8 mouse cellular contexts compared by ENCODE assay signal in genomic region chr3:87929341-87930077, GRCm38 (mm10). TPM values are rescaled to one million over a fixed set of nuclear protein-coding genes. Genes with fewer than 3 reads are reported as not detected.
DNase-seq lines count a peak whose midpoint lies in the region; ATAC-seq and TF ChIP-seq lines count a peak whose summit lies in the region.

No protein-coding gene starts in this region.

- no peak for TF ChIP-seq CTCF in lung, embryonic 14.5 days (IDR thresholded peaks at IDR 0.05; ENCODE audit: low read depth)

- peak overlapping the region; percentile 92 for H3K4me2 ChIP-seq in lung, embryonic 14.5 days
- H3K4me2 ChIP-seq in embryonic facial prominence, embryonic 13.5 days: peak overlapping the region; percentile 84

- ATAC-seq in lung, embryonic 14.5 days (ENCODE audit: insufficient read depth): peak; percentile 43; the same call in 1 of the 2 replicates
- peak; percentile 13; the same call in 1 of the 2 replicates for ATAC-seq in embryonic facial prominence, embryonic 13.5 days (ENCODE audit: insufficient number of reproducible peaks, insufficient read depth, low FRiP score, low TSS enrichment, low read depth)
- 0 out of 2 replicates have a peak, but pooled peaks have one; percentile 8 for ATAC-seq in neutrophil, adult 5-6 weeks (ENCODE audit: extremely low read depth, insufficient number of reproducible peaks, low FRiP score, poor library complexity, severe bottlenecking)

- peak overlapping the region; percentile 96 for H3K4me3 ChIP-seq in lung, embryonic 14.5 days (ENCODE audit: low read depth, low read length)
- H3K4me3 ChIP-seq in embryonic facial prominence, embryonic 13.5 days: peak overlapping the region; percentile 95
- peak overlapping the region; percentile 75 for H3K4me3 ChIP-seq in limb, embryonic 10.5 days

- peak overlapping the region; percentile 92 for H3K9ac ChIP-seq in lung, embryonic 14.5 days
- H3K9ac ChIP-seq in embryonic facial prominence, embryonic 13.5 days: peak overlapping the region; percentile 91

- DNase-seq in lung, embryonic 14.5 days: no peak
- DNase-seq in lung, postnatal 36 days: no peak
- no peak for DNase-seq in limb, embryonic 10.5 days (ENCODE audit: low spot score)
- DNase-seq in adrenal gland, adult 2 months: no peak
- DNase-seq in left cerebral cortex, postnatal 10 days (ENCODE audit: extremely low spot score in 1 of 2, low spot score in 2 of 2): no peak
- no peak for DNase-seq in gastrocnemius, postnatal 25 days

- WGBS in lung, embryonic 14.5 days: 5% methylated on average over 26 of the region's 26 CpGs
- 5% methylated on average over 26 of the region's 26 CpGs for WGBS in embryonic facial prominence, embryonic 13.5 days
- 6% methylated on average over 26 of the region's 26 CpGs for WGBS in limb, embryonic 10.5 days

- H3K9me3 ChIP-seq in lung, embryonic 14.5 days (ENCODE audit: low read depth, low read length): no peaks in the 10 kb centered on the region
- H3K9me3 ChIP-seq in embryonic facial prominence, embryonic 13.5 days: no peaks in the 10 kb centered on the region
- H3K9me3 ChIP-seq in limb, embryonic 10.5 days (replicated peaks): no peaks in the 10 kb centered on the region

- H3K27ac ChIP-seq in lung, embryonic 14.5 days (ENCODE audit: low read depth): peak overlapping the region; percentile 86
- H3K27ac ChIP-seq in embryonic facial prominence, embryonic 13.5 days: peak overlapping the region; percentile 90
- H3K27ac ChIP-seq in limb, embryonic 10.5 days: peak overlapping the region; percentile 91

- intact Hi-C loops in left cerebral cortex, postnatal 10 days (cut with DNase I): no loop called here

- H3K4me1 ChIP-seq in lung, embryonic 14.5 days (ENCODE audit: insufficient read depth): peaks cover 11% of the 10 kb centered on the region; the same call in 1 of the 2 replicates
- peaks cover 32% of the 10 kb centered on the region for H3K4me1 ChIP-seq in embryonic facial prominence, embryonic 13.5 days
- H3K4me1 ChIP-seq in limb, embryonic 10.5 days: peaks cover 25% of the 10 kb centered on the region

- H3K36me3 ChIP-seq in lung, embryonic 14.5 days (ENCODE audit: insufficient read depth): peaks cover 63% of the 10 kb centered on the region
- peaks cover 58% of the 10 kb centered on the region for H3K36me3 ChIP-seq in embryonic facial prominence, embryonic 13.5 days
- H3K36me3 ChIP-seq in limb, embryonic 10.5 days: peaks cover 72% of the 10 kb centered on the region

- H3K27me3 ChIP-seq in lung, embryonic 14.5 days (ENCODE audit: insufficient read depth, low read length): no peaks in the 10 kb centered on the region
- H3K27me3 ChIP-seq in embryonic facial prominence, embryonic 13.5 days: no peaks in the 10 kb centered on the region
- no peaks in the 10 kb centered on the region for H3K27me3 ChIP-seq in limb, embryonic 10.5 days (ENCODE audit: low read depth, poor library complexity, severe bottlenecking)

RNA-seq across cellular contexts. Expression of gene Isg20l2, which starts 0.6 kb away (rescaled TPM):
- polyA plus RNA-seq in lung, embryonic 14.5 days (2014; fragmentation: Nextera tagmentation; extraction: Ambion mirVana): 44.0 and 50.5 TPM in 2 replicates
- polyA plus RNA-seq in embryonic facial prominence, embryonic 13.5 days (2015; fragmentation: Nextera tagmentation; extraction: Ambion mirVana): 69.0 and 74.3 TPM in 2 replicates
- polyA plus RNA-seq in limb, embryonic 10.5 days (2016; fragmentation: Nextera tagmentation; extraction: Ambion mirVana): 84.8 and 86.0 TPM in 2 replicates
- 32.5 and 33.1 TPM in 2 replicates for total RNA-seq in neutrophil, adult 5-6 weeks (2017)
- total RNA-seq in adrenal gland, adult 2 months (2021): 10 to 100 TPM; 16.3 to 21.4 TPM
- polyA plus RNA-seq in adrenal gland, adult 2 months (2012; rRNA removed): 9.4 and 9.7 TPM in 2 replicates
- 10 to 100 TPM; 17.0 to 17.3 TPM for total RNA-seq in left cerebral cortex, postnatal 10 days (2021)
- 1 to 10 TPM; 7.1 to 7.5 TPM for total RNA-seq in gastrocnemius, postnatal 25 days (2021)

RNA-seq across cellular contexts. Expression of gene Rrnad1, which starts 1.0 kb away (rescaled TPM):
- polyA plus RNA-seq in lung, embryonic 14.5 days (2014; fragmentation: Nextera tagmentation; extraction: Ambion mirVana): 16.4 and 19.6 TPM in 2 replicates
- polyA plus RNA-seq in embryonic facial prominence, embryonic 13.5 days (2015; fragmentation: Nextera tagmentation; extraction: Ambion mirVana): 21.1 and 25.2 TPM in 2 replicates
- 21.1 and 21.7 TPM in 2 replicates for polyA plus RNA-seq in limb, embryonic 10.5 days (2016; fragmentation: Nextera tagmentation; extraction: Ambion mirVana)
- total RNA-seq in neutrophil, adult 5-6 weeks (2017): 27.9 and 37.2 TPM in 2 replicates
- total RNA-seq in adrenal gland, adult 2 months (2021): 10 to 100 TPM; 13.1 to 16.3 TPM
- 41.5 and 44.6 TPM in 2 replicates for polyA plus RNA-seq in adrenal gland, adult 2 months (2012; rRNA removed)
- total RNA-seq in left cerebral cortex, postnatal 10 days (2021): 10 to 100 TPM; 16.6 to 18.8 TPM
- 1 to 10 TPM; 4.0 to 4.2 TPM for total RNA-seq in gastrocnemius, postnatal 25 days (2021)

RNA-seq across cellular contexts. Expression of gene Mrpl24, which starts 10.2 kb away (rescaled TPM):
- polyA plus RNA-seq in lung, embryonic 14.5 days (2014; fragmentation: Nextera tagmentation; extraction: Ambion mirVana): 64.8 and 65.5 TPM in 2 replicates
- polyA plus RNA-seq in embryonic facial prominence, embryonic 13.5 days (2015; fragmentation: Nextera tagmentation; extraction: Ambion mirVana): 80.1 and 84.0 TPM in 2 replicates
- polyA plus RNA-seq in limb, embryonic 10.5 days (2016; fragmentation: Nextera tagmentation; extraction: Ambion mirVana): 75.0 and 81.3 TPM in 2 replicates
- total RNA-seq in neutrophil, adult 5-6 weeks (2017): 144 and 147 TPM in 2 replicates
- total RNA-seq in adrenal gland, adult 2 months (2021): 100 to 1,000 TPM; 114 to 120 TPM
- 15.1 and 18.0 TPM in 2 replicates for polyA plus RNA-seq in adrenal gland, adult 2 months (2012; rRNA removed)
- total RNA-seq in left cerebral cortex, postnatal 10 days (2021): 10 to 100 TPM; 45.7 to 50.5 TPM
- 10 to 100 TPM; 43.9 to 44.7 TPM for total RNA-seq in gastrocnemius, postnatal 25 days (2021)

RNA-seq across cellular contexts. Expression of gene Crabp2, which starts 19.0 kb away (rescaled TPM):
- polyA plus RNA-seq in lung, embryonic 14.5 days (2014; fragmentation: Nextera tagmentation; extraction: Ambion mirVana): 7.7 and 10.3 TPM in 2 replicates
- polyA plus RNA-seq in embryonic facial prominence, embryonic 13.5 days (2015; fragmentation: Nextera tagmentation; extraction: Ambion mirVana): 345 and 370 TPM in 2 replicates
- 944 and 1,066 TPM in 2 replicates for polyA plus RNA-seq in limb, embryonic 10.5 days (2016; fragmentation: Nextera tagmentation; extraction: Ambion mirVana)
- total RNA-seq in neutrophil, adult 5-6 weeks (2017): not detected in 2 replicates
- total RNA-seq in adrenal gland, adult 2 months (2021): under 1 TPM; 0.52 to 0.72 TPM
- 0.47 TPM in 1 of 2 replicates, not detected in the other for polyA plus RNA-seq in adrenal gland, adult 2 months (2012; rRNA removed)
- total RNA-seq in left cerebral cortex, postnatal 10 days (2021): 1 to 10 TPM; 4.9 to 5.7 TPM
- total RNA-seq in gastrocnemius, postnatal 25 days (2021): under 1 TPM in 1 of 2 experiments, not detected in 1; 0.31 TPM

RNA-seq across cellular contexts. Expression of gene Hdgf, which starts 23.4 kb away (rescaled TPM):
- polyA plus RNA-seq in lung, embryonic 14.5 days (2014; fragmentation: Nextera tagmentation; extraction: Ambion mirVana): 287 and 288 TPM in 2 replicates
- 180 and 260 TPM in 2 replicates for polyA plus RNA-seq in embryonic facial prominence, embryonic 13.5 days (2015; fragmentation: Nextera tagmentation; extraction: Ambion mirVana)
- 272 and 313 TPM in 2 replicates for polyA plus RNA-seq in limb, embryonic 10.5 days (2016; fragmentation: Nextera tagmentation; extraction: Ambion mirVana)
- 78.5 and 81.7 TPM in 2 replicates for total RNA-seq in neutrophil, adult 5-6 weeks (2017)
- 100 to 1,000 TPM; 181 to 206 TPM for total RNA-seq in adrenal gland, adult 2 months (2021)
- 54.3 and 64.8 TPM in 2 replicates for polyA plus RNA-seq in adrenal gland, adult 2 months (2012; rRNA removed)
- 100 to 1,000 TPM; 120 to 123 TPM for total RNA-seq in left cerebral cortex, postnatal 10 days (2021)
- 100 to 1,000 TPM; 167 to 171 TPM for total RNA-seq in gastrocnemius, postnatal 25 days (2021)
